Mouse (Mus musculus) forebrain, embryonic 11.5 days (tissue): ENCODE measurements around the gene Grin2c. TPM values are rescaled to one million over a fixed set of nuclear protein-coding genes. Genes with fewer than 3 reads are reported as not detected.

Source experiments
- ATAC-seq: fragments of 200-750 bp; cut with Nextera tagmentation; replicated peaks from 2 replicates; pipeline ENCODE4 v1.8.0; 2017; ENCODE audit warnings: moderate TSS enrichment; ENCODE audit not compliant: low FRiP score
- DNase-seq: peaks from one replicate; pipeline ENCODE4 v3.0.0-alpha.2; 2017; ENCODE audit warnings: low spot score
- H3K27ac ChIP-seq: fragments of 300-500 bp; sonication (generic); 2 replicates; pipeline ENCODE4 v1.5.1; 2014; ENCODE audit warnings: low read depth, low read length
- H3K27me3 ChIP-seq: fragments of 300-500 bp; sonication (generic); 2 replicates; pipeline ENCODE4 v1.6.1; 2014; ENCODE audit warnings: mild to moderate bottlenecking, low read length, mixed read lengths; ENCODE audit not compliant: control insufficient read depth, insufficient read depth
- H3K36me3 ChIP-seq: fragments of 300-500 bp; sonication (generic); 2 replicates; pipeline ENCODE4 v1.6.1; 2014; ENCODE audit warnings: mild to moderate bottlenecking, low read length, moderate library complexity, mixed read lengths; ENCODE audit not compliant: control insufficient read depth, insufficient read depth
- H3K4me1 ChIP-seq: fragments of 300-500 bp; sonication (generic); replicated peaks from 2 replicates; pipeline ENCODE4 v1.6.1; 2014; ENCODE audit warnings: low read length, mixed read lengths; ENCODE audit not compliant: control insufficient read depth, insufficient read depth
- H3K4me2 ChIP-seq: fragments of 300-500 bp; sonication (generic); 2 replicates; pipeline ENCODE4 v1.6.1; 2014; ENCODE audit warnings: low read depth, mild to moderate bottlenecking, low read length, moderate library complexity, mixed read lengths; ENCODE audit not compliant: severe bottlenecking
- H3K4me3 ChIP-seq: fragments of 300-500 bp; sonication (generic); 2 replicates; pipeline ENCODE4 v1.5.1; 2014; ENCODE audit warnings: low read depth, low read length
- H3K9ac ChIP-seq: fragments of 300-500 bp; sonication (generic); 2 replicates; pipeline ENCODE4 v1.6.1; 2014; ENCODE audit warnings: low read length
- H3K9me3 ChIP-seq: fragments of 300-500 bp; sonication (generic); 2 replicates; pipeline ENCODE4 v1.6.1; 2016; ENCODE audit warnings: low read length, mixed read lengths; ENCODE audit not compliant: control insufficient read depth
- WGBS: fragments of 180-500 bp; shearing (Covaris S2); extraction: QIAGEN DNeasy Blood & Tissue Kit; methylation state at CpG from one replicate; pipeline ENCODE4 v1.1.7; 2014; 5-methylcytosine and 5-hydroxymethylcytosine counted together
- polyA plus RNA-seq: library from polyadenylated mRNA; unstranded; fragments of >200 nt; fragmentation: Nextera tagmentation; extraction: Ambion mirVana; gene quantifications from 2 replicates; pipeline ENCODE4 v1.2.1, GENCODE M21; 2014

Grin2c gene
- polyA plus RNA-seq, 1 experiment from 2014 or later, result not detected

GRCm38 (mm10) chr11:115288305-115288704, 21.3 kb upstream of the Grin2c start:
- 91% methylated on average over 2 of the region's 2 CpGs for WGBS
- no peaks in the 10 kb centered on the region for H3K27me3 ChIP-seq
- ATAC-seq (no peak), DNase-seq (no peak)
- H3K4me3 ChIP-seq, result no peak overlapping the region
- H3K9me3 ChIP-seq, result no peaks in the 10 kb centered on the region
- no peak overlapping the region for H3K4me2 ChIP-seq
- H3K9ac ChIP-seq, result no peak overlapping the region
- H3K4me1 ChIP-seq, result no peaks in the 10 kb centered on the region; the same call in 1 of the 2 replicates
- no peak overlapping the region for H3K27ac ChIP-seq
- no peaks in the 10 kb centered on the region for H3K36me3 ChIP-seq

GRCm38 (mm10) chr11:115287386-115287785, 20.3 kb upstream of the Grin2c start:
- Histone ChIP-seq H3K27ac (no peak overlapping the region), H3K27me3 (no peaks in the 10 kb centered on the region), H3K9ac (no peak overlapping the region), H3K4me1 (no peaks in the 10 kb centered on the region; the same call in 1 of the 2 replicates), H3K36me3 (no peaks in the 10 kb centered on the region), H3K4me2 (no peak overlapping the region), H3K4me3 (no peak overlapping the region), H3K9me3 (no peaks in the 10 kb centered on the region)
- no peak for ATAC-seq
- no peak for DNase-seq
- 78% methylated on average over 5 of the region's 5 CpGs for WGBS

GRCm38 (mm10) chr11:115286201-115286993, 19.4 kb upstream of the Grin2c start:
- DNase-seq (no peak), ATAC-seq (no peak)
- H3K9ac ChIP-seq, result no peak overlapping the region
- no peak overlapping the region for H3K4me3 ChIP-seq
- no peak overlapping the region for H3K27ac ChIP-seq
- WGBS, result 79% methylated on average over 19 of the region's 19 CpGs
- no peaks in the 10 kb centered on the region for H3K36me3 ChIP-seq
- no peaks in the 10 kb centered on the region for H3K4me1 ChIP-seq
- no peaks in the 10 kb centered on the region for H3K27me3 ChIP-seq
- H3K9me3 ChIP-seq, result no peaks in the 10 kb centered on the region
- H3K4me2 ChIP-seq, result no peak overlapping the region

- H3K9me3 ChIP-seq, result no peaks in the 10 kb centered on the region
- no peak overlapping the region for H3K4me3 ChIP-seq
- H3K27me3 ChIP-seq, result no peaks in the 10 kb centered on the region
- 74% methylated on average over 4 of the region's 4 CpGs for WGBS
- no peaks in the 10 kb centered on the region for H3K4me1 ChIP-seq
- DNase-seq (no peak), ATAC-seq (no peak)
- no peak overlapping the region for H3K9ac ChIP-seq
- H3K4me2 ChIP-seq, result no peak overlapping the region
- no peak overlapping the region for H3K27ac ChIP-seq
- H3K36me3 ChIP-seq, result no peaks in the 10 kb centered on the region
Observed at GRCm38 (mm10) chr11:115285282-115285681, 18.2 kb upstream of the Grin2c start.

GRCm38 (mm10) chr11:115283891-115284620, 17.0 kb upstream of the Grin2c start:
- Histone ChIP-seq H3K4me2 (no peak overlapping the region), H3K27me3 (no peaks in the 10 kb centered on the region), H3K4me3 (no peak overlapping the region), H3K9me3 (no peaks in the 10 kb centered on the region), H3K9ac (no peak overlapping the region), H3K4me1 (no peaks in the 10 kb centered on the region), H3K36me3 (no peaks in the 10 kb centered on the region), H3K27ac (no peak overlapping the region)
- DNase-seq, result no peak
- ATAC-seq, result no peak
- WGBS, result 88% methylated on average over 12 of the region's 12 CpGs

- DNase-seq (no peak), ATAC-seq (no peak)
- Histone ChIP-seq H3K9ac (no peak overlapping the region), H3K27ac (no peak overlapping the region), H3K4me3 (no peak overlapping the region), H3K9me3 (no peaks in the 10 kb centered on the region), H3K36me3 (no peaks in the 10 kb centered on the region), H3K4me2 (no peak overlapping the region), H3K4me1 (no peaks in the 10 kb centered on the region), H3K27me3 (no peaks in the 10 kb centered on the region)
- WGBS, result 80% methylated on average over 9 of the region's 9 CpGs
Observed at GRCm38 (mm10) chr11:115283486-115283765, 16.4 kb upstream of the Grin2c start.

GRCm38 (mm10) chr11:115282723-115283485, 15.9 kb upstream of the Grin2c start:
- H3K36me3 ChIP-seq, result no peaks in the 10 kb centered on the region
- H3K9me3 ChIP-seq, result no peaks in the 10 kb centered on the region
- no peak overlapping the region for H3K9ac ChIP-seq
- no peak for ATAC-seq
- DNase-seq, result no peak
- no peak overlapping the region for H3K4me2 ChIP-seq
- H3K4me3 ChIP-seq, result no peak overlapping the region
- H3K27me3 ChIP-seq, result no peaks in the 10 kb centered on the region
- WGBS, result 89% methylated on average over 8 of the region's 8 CpGs
- H3K4me1 ChIP-seq, result peaks cover under 1% of the 10 kb centered on the region; the same call in 1 of the 2 replicates
- no peak overlapping the region for H3K27ac ChIP-seq

- no peak overlapping the region for H3K9ac ChIP-seq
- H3K4me3 ChIP-seq, result no peak overlapping the region
- no peak overlapping the region for H3K4me2 ChIP-seq
- H3K27ac ChIP-seq, result no peak overlapping the region
- no peaks in the 10 kb centered on the region for H3K9me3 ChIP-seq
- DNase-seq (no peak), ATAC-seq (no peak)
- peaks cover 4% of the 10 kb centered on the region; the same call in 1 of the 2 replicates for H3K4me1 ChIP-seq
- H3K36me3 ChIP-seq, result no peaks in the 10 kb centered on the region
- WGBS, result 83% methylated on average over 8 of the region's 8 CpGs
- H3K27me3 ChIP-seq, result no peaks in the 10 kb centered on the region
Observed at GRCm38 (mm10) chr11:115282295-115282694, 15.3 kb upstream of the Grin2c start.
